Mouse (Mus musculus) left cerebral cortex, adult 11 months (tissue): ENCODE data around the gene Senp2.

Source experiments
- DNase-seq: peaks from one replicate; pipeline ENCODE4 v3.0.0; 2022; ENCODE audit warnings: low spot score

Senp2 gene

DNA sequence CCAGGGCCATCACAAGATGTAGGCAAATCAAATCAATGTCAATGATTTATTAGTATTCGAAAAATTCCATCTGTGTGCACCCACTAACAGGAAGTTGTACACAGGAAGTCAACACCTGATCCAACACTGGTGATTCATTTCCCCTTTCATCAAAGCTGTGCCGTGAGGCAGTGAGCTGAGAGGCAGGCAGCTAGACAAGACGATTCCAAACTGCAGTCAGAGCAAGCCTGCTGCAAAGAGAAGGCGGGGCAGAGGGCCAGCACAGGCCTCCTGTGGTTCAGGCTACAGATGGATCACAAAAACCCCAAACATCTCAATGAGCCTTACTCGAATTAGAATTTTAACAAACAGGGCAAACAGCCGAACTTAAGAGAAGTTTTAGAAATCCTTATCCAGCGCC, 88.4 kb downstream of the Senp2 start:
- no peak for DNase-seq
